Mouse (Mus musculus) thymus, adult 2 months (tissue): Measurements from ENCODE around the gene Lrrc23. TPM values are rescaled to one million over a fixed set of nuclear protein-coding genes. Genes with fewer than 3 reads are reported as not detected.
"Not testable (repeated sequence)": the region's sequence is repeated elsewhere in the genome, so short reads cannot be mapped to it uniquely, and the experiment has no call there.

Experiments
- DNase-seq: peaks from one replicate; pipeline ENCODE4 v3.0.0; 2021
- H3K27ac ChIP-seq: fragments of 200-500 bp; 2 replicates; pipeline ENCODE4 v1.5.1; 2012; ENCODE audit warnings: low read length, control low read depth; ENCODE audit not compliant: control insufficient read depth, insufficient read depth
- H3K27me3 ChIP-seq: fragments of 200-500 bp; 2 replicates; pipeline ENCODE4 v1.6.1; 2012; ENCODE audit warnings: mild to moderate bottlenecking, low read length, moderate library complexity, mixed read lengths; ENCODE audit not compliant: control insufficient read depth, insufficient read depth
- H3K36me3 ChIP-seq: fragments of 200-500 bp; 2 replicates; pipeline ENCODE4 v1.6.1; 2012; ENCODE audit warnings: mild to moderate bottlenecking, low read length, moderate library complexity; ENCODE audit not compliant: control insufficient read depth, insufficient read depth
- H3K4me1 ChIP-seq: fragments of 200-500 bp; replicated peaks from 2 replicates; pipeline ENCODE4 v1.6.1; 2012; ENCODE audit warnings: low read length; ENCODE audit not compliant: control insufficient read depth, insufficient read depth
- H3K4me3 ChIP-seq: fragments of 200-500 bp; 2 replicates; pipeline ENCODE4 v1.5.1; 2012; ENCODE audit warnings: mild to moderate bottlenecking, low read length, control low read depth, moderate library complexity; ENCODE audit not compliant: control insufficient read depth, insufficient read depth
- CTCF ChIP-seq: fragments of 200-500 bp; IDR thresholded peaks from 2 replicates; pipeline ENCODE4 v1.5.1; 2012; ENCODE audit warnings: mild to moderate bottlenecking, control low read depth, low read length, moderate library complexity, borderline replicate concordance; ENCODE audit not compliant: control insufficient read depth, poor library complexity, insufficient read depth; ENCODE audit errors: extremely low read depth
- POLR2A ChIP-seq: fragments of 200-500 bp; IDR thresholded peaks from 2 replicates; pipeline ENCODE4 v1.6.1; 2012; ENCODE audit warnings: mild to moderate bottlenecking, low read length, control low read depth, moderate library complexity; ENCODE audit not compliant: control insufficient read depth, poor library complexity, insufficient read depth; ENCODE audit errors: extremely low read depth
- WGBS: fragments of 180-500 bp; shearing (Covaris S2); methylation state at CpG from one replicate; pipeline ENCODE4 v1.1.7; 2018; 5-methylcytosine and 5-hydroxymethylcytosine counted together
- polyA plus RNA-seq: library from polyadenylated mRNA; depleted of rRNA; stranded (reverse); fragments of >200 nt; gene quantifications from 2 replicates; pipeline ENCODE4 v1.2.3, GENCODE M21; 2012

Lrrc23 gene
- polyA plus RNA-seq, 1 experiment = 5.5 TPM

GRCm38 (mm10) chr6:124808358-124809012 lies 29.0 kb upstream of the Lrrc23 start, which contains the start of gene Spsb2:
Gene Spsb2 (plus strand): TSS chr6:124808661.
- 6% methylated on average over 29 of the region's 29 CpGs for WGBS
- Histone ChIP-seq H3K4me3 (peak within 1 kb of the TSS; percentile 55), H3K27ac (no peak within 1 kb of the TSS), H3K36me3 (no peaks in the 10 kb centered on the region), H3K27me3 (no peaks in the 10 kb centered on the region), H3K4me1 (peaks cover 27% of the 10 kb centered on the region)
- TF ChIP-seq CTCF (no peak), POLR2A (no peak)
- DNase-seq = peak; percentile 30

- H3K4me1 ChIP-seq = peaks cover 24% of the 10 kb centered on the region
- no peak overlapping the region for H3K4me3 ChIP-seq
These were observed 28.4 kb upstream of the Lrrc23 start for GRCm38 (mm10) chr6:124807986-124808357.

GRCm38 (mm10) chr6:124807366-124807765 lies 27.8 kb upstream of the Lrrc23 start:
- no peak for TF ChIP-seq CTCF
- no peak for TF ChIP-seq POLR2A
- 93% methylated on average over 4 of the region's 4 CpGs for WGBS
- H3K4me1 ChIP-seq = peaks cover 18% of the 10 kb centered on the region
- no peak overlapping the region for H3K4me3 ChIP-seq
- no peaks in the 10 kb centered on the region for H3K27me3 ChIP-seq
- no peak overlapping the region for H3K27ac ChIP-seq
- no peaks in the 10 kb centered on the region for H3K36me3 ChIP-seq
- DNase-seq = no peak

More at GRCm38 (mm10) chr6:124807986-124808357, 28.4 kb upstream of the Lrrc23 start:
- no peak for TF ChIP-seq POLR2A
- no peak for TF ChIP-seq CTCF
- no peaks in the 10 kb centered on the region for H3K36me3 ChIP-seq
- no peak for DNase-seq
- no peak overlapping the region for H3K27ac ChIP-seq
- no peaks in the 10 kb centered on the region for H3K27me3 ChIP-seq
- 92% methylated on average over 6 of the region's 6 CpGs for WGBS

- H3K4me1 ChIP-seq = peaks cover 18% of the 10 kb centered on the region
- 92% methylated on average over 7 of the region's 7 CpGs for WGBS
- no peak overlapping the region for H3K27ac ChIP-seq
- no peak for DNase-seq
- TF ChIP-seq POLR2A = no peak
- TF ChIP-seq CTCF = no peak
- H3K4me3 ChIP-seq = no peak overlapping the region
- H3K27me3 ChIP-seq = no peaks in the 10 kb centered on the region
- no peaks in the 10 kb centered on the region for H3K36me3 ChIP-seq
These were observed 27.1 kb upstream of the Lrrc23 start for GRCm38 (mm10) chr6:124806446-124807140.

- Histone ChIP-seq H3K4me3 (peak overlapping the region; percentile 24), H3K27me3 (no peaks in the 10 kb centered on the region), H3K36me3 (no peaks in the 10 kb centered on the region), H3K4me1 (peaks cover 18% of the 10 kb centered on the region), H3K27ac (no peak overlapping the region; the same call in 1 of the 2 replicates)
- WGBS = 14% methylated on average over 34 of the region's 34 CpGs
- DNase-seq = peak; percentile 66
- TF ChIP-seq POLR2A (no peak), CTCF (no peak)
These were observed 26.1 kb upstream of the Lrrc23 start for GRCm38 (mm10) chr6:124805341-124806321.

- Histone ChIP-seq H3K36me3 (no peaks in the 10 kb centered on the region), H3K27me3 (no peaks in the 10 kb centered on the region), H3K4me1 (peaks cover 11% of the 10 kb centered on the region), H3K27ac (no peak overlapping the region), H3K4me3 (no peak overlapping the region)
- 93% methylated on average over 3 of the region's 3 CpGs for WGBS
- TF ChIP-seq CTCF = no peak
- TF ChIP-seq POLR2A = no peak
- no peak for DNase-seq
These were observed 24.8 kb upstream of the Lrrc23 start for GRCm38 (mm10) chr6:124804341-124804740.

- 95% methylated on average over 4 of the region's 4 CpGs for WGBS
- H3K27me3 ChIP-seq, DNase-seq, H3K27ac ChIP-seq, H3K4me3 ChIP-seq, H3K36me3 ChIP-seq, H3K4me1 ChIP-seq: not testable (repeated sequence)
These were observed 24.2 kb upstream of the Lrrc23 start for GRCm38 (mm10) chr6:124803691-124804090.
